Mouse (Mus musculus) E14TG2a.4 (cell line): ENCODE results near the gene Hist2h2be.

ENCODE experiments used
- CTCF ChIP-seq: conservative IDR thresholded peaks from 2 replicates; pipeline ENCODE4 v1.5.1; 2014; ENCODE audit warnings: low read length
- NANOG ChIP-seq: IDR thresholded peaks from 2 replicates; pipeline ENCODE4 v1.6.1; 2014; ENCODE audit warnings: borderline replicate concordance, low read length, mixed read lengths
- POU5F1 ChIP-seq: IDR thresholded peaks from 2 replicates; pipeline ENCODE4 v1.6.1; 2014; ENCODE audit warnings: low read length, borderline replicate concordance

- TF ChIP-seq CTCF (no peak), NANOG (no peak), POU5F1 (no peak)
Measured at GRCm38 (mm10) chr3:96173185-96173584, 47.7 kb upstream of the Hist2h2be start.
